Mouse (Mus musculus): ENCODE measurements around the gene Sgip1.

Sgip1 gene

DNA sequence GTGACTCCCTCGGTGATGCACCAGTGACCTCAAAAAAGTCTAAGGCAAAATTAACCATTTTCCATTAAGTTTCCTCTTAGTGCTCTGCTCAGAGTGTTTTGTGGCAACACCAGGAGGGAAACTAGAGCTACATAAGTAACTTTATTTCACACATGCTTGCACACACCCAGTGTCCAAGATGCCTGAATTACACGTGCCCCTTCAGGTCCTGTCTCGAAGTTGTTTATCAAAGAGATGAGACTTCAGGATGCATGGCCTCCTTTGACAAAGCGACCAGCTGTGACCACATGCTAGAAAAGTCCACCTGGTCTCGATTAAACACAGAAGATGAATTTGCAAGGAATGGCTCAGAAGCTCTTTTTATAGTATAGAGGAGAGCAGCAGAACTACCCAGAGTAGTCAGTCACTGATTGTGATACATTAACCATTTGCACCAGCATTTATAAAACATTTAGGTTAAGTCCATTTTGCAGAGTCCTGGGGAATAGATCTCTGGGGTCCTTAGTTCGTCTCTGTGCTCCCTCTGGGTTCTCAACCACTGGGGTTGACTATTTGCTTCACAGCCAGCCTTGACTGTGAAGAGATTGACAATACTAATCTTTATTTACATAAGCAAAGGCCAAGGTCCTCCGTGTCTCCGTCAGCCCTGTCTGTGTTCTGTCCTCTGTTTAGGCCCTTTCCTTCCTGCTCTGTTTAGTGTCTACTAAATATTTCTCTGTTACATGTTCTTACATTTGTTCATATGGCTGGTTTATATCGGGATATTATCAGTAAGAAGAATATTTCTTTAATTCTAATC lies 70.1 kb downstream of the Sgip1 start:
- Histone ChIP-seq H3K36me3 (ENCODE audit: insufficient read depth, low read length) (no peaks in the 10 kb centered on the region), H3K4me1 (replicated peaks; ENCODE audit: low read depth, low read length) (peaks cover 2% of the 10 kb centered on the region; the same call in 1 of the 2 replicates), H3K9me3 (ENCODE audit: low read length) (no peaks in the 10 kb centered on the region), H3K27me3 (ENCODE audit: insufficient read depth, low read length) (no peaks in the 10 kb centered on the region), H3K4me3 (replicated peaks; ENCODE audit: low read length) (no peak overlapping the region)
- TF ChIP-seq POU5F1 (IDR thresholded peaks at IDR 0.05; ENCODE audit: borderline replicate concordance, low read length) (no peak), CTCF (conservative IDR thresholded peaks at IDR 0.05; ENCODE audit: low read length) (no peak), NANOG (IDR thresholded peaks at IDR 0.05; ENCODE audit: borderline replicate concordance, low read length) (no peak)

DNA sequence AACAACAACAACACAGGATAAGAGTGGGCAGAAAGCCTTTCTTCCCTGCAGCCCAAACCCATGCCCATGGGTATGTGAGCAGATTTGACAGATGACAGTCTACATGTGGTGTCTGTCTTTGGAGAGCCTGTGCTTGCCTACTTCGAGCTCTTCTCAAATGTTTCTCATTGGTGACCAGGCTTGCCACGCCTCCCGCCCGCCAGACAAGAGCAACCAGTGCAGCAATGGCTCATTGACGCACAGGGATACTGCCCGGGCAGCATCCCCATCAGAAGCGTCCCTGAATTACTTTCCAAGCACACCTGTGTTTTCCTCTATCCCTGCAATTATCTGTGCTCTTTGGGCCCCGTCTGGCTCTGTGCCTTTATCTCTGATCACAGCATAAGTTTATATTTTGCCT lies 72.2 kb downstream of the Sgip1 start:
- H3K27me3 ChIP-seq (ENCODE audit: insufficient read depth, low read length) = no peaks in the 10 kb centered on the region
- H3K4me3 ChIP-seq (replicated peaks; ENCODE audit: low read length) = 0 out of 2 replicates have a peak overlapping the region, but pooled peaks have one; percentile 21
- TF ChIP-seq POU5F1 (IDR thresholded peaks at IDR 0.05; ENCODE audit: borderline replicate concordance, low read length) (no peak), NANOG (IDR thresholded peaks at IDR 0.05; ENCODE audit: borderline replicate concordance, low read length) (no peak), CTCF (conservative IDR thresholded peaks at IDR 0.05; ENCODE audit: low read length) (no peak)
- H3K9me3 ChIP-seq (ENCODE audit: low read length) = no peaks in the 10 kb centered on the region
- H3K36me3 ChIP-seq (ENCODE audit: insufficient read depth, low read length) = no peaks in the 10 kb centered on the region
- peaks cover 2% of the 10 kb centered on the region; the same call in 1 of the 2 replicates for H3K4me1 ChIP-seq (replicated peaks; ENCODE audit: low read depth, low read length)

DNA sequence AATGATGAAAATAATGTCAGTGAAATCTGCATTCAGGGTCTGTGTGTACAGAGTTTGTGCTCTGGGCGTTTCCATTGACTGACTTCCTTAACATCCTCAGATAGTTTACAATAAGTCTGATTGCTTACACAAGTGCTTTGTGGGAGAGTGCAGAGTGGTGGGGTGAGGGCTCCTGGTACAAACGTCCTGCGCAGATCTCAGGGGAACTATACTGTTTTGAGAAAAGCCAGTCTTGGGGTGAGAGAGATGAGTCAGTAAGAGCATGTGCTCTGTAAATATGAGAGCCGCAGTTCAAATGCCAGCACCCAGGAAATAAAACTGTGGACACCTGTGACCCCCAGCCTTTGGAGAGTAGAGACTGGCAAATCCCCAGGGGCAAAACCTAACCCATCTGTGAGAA lies 80.7 kb downstream of the Sgip1 start:
- no peaks in the 10 kb centered on the region for H3K36me3 ChIP-seq (ENCODE audit: insufficient read depth, low read length)
- H3K9me3 ChIP-seq (ENCODE audit: low read length) = no peaks in the 10 kb centered on the region
- TF ChIP-seq POU5F1 (IDR thresholded peaks at IDR 0.05; ENCODE audit: borderline replicate concordance, low read length) (no peak), CTCF (conservative IDR thresholded peaks at IDR 0.05; ENCODE audit: low read length) (no peak), NANOG (IDR thresholded peaks at IDR 0.05; ENCODE audit: borderline replicate concordance, low read length) (no peak)
- H3K27me3 ChIP-seq (ENCODE audit: insufficient read depth, low read length) = no peaks in the 10 kb centered on the region
- H3K4me3 ChIP-seq (replicated peaks; ENCODE audit: low read length) = no peak overlapping the region
- no peaks in the 10 kb centered on the region for H3K4me1 ChIP-seq (replicated peaks; ENCODE audit: low read depth, low read length)

DNA sequence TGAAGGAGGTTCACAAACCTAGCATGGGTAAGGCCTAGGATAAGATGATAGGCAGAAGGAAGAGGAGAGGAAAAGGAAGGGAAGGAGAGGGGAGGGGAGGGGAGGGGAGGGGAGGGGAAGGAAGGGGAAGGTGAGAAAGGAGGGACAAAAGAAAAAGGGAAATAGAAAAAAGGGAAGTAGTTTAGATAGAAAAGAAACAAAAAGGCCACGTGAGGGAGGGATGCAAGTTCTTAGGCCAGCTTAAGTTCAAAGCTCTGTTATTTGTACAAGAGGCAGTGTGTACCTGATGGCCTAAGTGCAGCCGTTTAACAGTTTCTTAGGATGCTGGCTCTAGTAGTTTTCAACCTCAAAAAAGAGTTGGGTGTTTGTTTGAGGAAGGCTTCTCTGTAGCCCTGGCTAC lies 83.4 kb downstream of the Sgip1 start:
- H3K4me1 ChIP-seq (replicated peaks; ENCODE audit: low read depth, low read length) = no peaks in the 10 kb centered on the region
- no peaks in the 10 kb centered on the region for H3K9me3 ChIP-seq (ENCODE audit: low read length)
- no peaks in the 10 kb centered on the region for H3K36me3 ChIP-seq (ENCODE audit: insufficient read depth, low read length)
- TF ChIP-seq NANOG (IDR thresholded peaks at IDR 0.05; ENCODE audit: borderline replicate concordance, low read length) (no peak), POU5F1 (IDR thresholded peaks at IDR 0.05; ENCODE audit: borderline replicate concordance, low read length) (no peak), CTCF (conservative IDR thresholded peaks at IDR 0.05; ENCODE audit: low read length) (no peak)
- H3K4me3 ChIP-seq (replicated peaks; ENCODE audit: low read length) = no peak overlapping the region
- no peaks in the 10 kb centered on the region for H3K27me3 ChIP-seq (ENCODE audit: insufficient read depth, low read length)

DNA sequence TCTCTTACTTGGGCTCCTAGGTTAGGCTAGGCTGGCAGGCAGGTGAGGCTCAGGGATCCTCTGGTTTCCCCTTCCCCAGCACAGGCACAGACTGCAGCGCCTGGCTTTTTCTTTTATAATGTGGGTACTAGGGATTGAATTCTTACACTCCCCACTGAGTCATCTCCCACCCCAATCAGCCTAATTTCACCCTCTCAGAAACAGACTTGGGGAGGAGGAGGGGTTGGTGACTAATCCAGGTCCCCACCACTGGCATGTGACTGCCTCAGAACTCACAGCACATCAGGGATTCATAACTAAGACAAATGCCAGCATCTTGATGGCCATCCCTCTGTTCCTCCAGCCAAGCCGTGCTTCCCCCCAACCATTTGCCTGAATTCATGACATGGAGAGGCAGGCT lies 85.1 kb downstream of the Sgip1 start:
- Histone ChIP-seq H3K4me1 (replicated peaks; ENCODE audit: low read depth, low read length) (no peaks in the 10 kb centered on the region), H3K4me3 (replicated peaks; ENCODE audit: low read length) (no peak overlapping the region), H3K27me3 (ENCODE audit: insufficient read depth, low read length) (no peaks in the 10 kb centered on the region), H3K9me3 (ENCODE audit: low read length) (no peaks in the 10 kb centered on the region), H3K36me3 (ENCODE audit: insufficient read depth, low read length) (no peaks in the 10 kb centered on the region)
- TF ChIP-seq NANOG (IDR thresholded peaks at IDR 0.05; ENCODE audit: borderline replicate concordance, low read length) = no peak

DNA sequence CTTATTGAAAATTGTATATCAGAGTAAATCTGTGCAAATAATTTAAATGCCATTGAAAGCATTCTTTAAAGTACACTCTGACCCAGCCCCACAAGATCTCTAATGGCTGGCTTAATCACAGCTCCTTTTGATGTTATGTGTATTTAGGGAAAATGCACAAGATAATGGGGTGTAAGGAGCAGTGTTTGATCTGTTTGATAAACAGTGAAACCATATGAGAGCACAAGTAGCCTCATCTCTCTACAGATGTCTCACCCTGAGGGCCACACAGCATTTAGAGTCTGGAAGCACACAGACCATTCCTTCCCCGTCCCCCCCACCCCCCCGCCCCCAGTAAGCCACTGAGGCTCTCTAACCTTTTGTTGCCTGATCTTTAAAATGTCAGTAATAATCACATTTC lies 87.4 kb downstream of the Sgip1 start:
- H3K36me3 ChIP-seq (ENCODE audit: insufficient read depth, low read length) = no peaks in the 10 kb centered on the region
- no peaks in the 10 kb centered on the region for H3K4me1 ChIP-seq (replicated peaks; ENCODE audit: low read depth, low read length)
- no peaks in the 10 kb centered on the region for H3K9me3 ChIP-seq (ENCODE audit: low read length)
- H3K4me3 ChIP-seq (replicated peaks; ENCODE audit: low read length) = no peak overlapping the region
- TF ChIP-seq POU5F1 (IDR thresholded peaks at IDR 0.05; ENCODE audit: borderline replicate concordance, low read length) (no peak), CTCF (conservative IDR thresholded peaks at IDR 0.05; ENCODE audit: low read length) (no peak), NANOG (IDR thresholded peaks at IDR 0.05; ENCODE audit: borderline replicate concordance, low read length) (no peak)
- no peaks in the 10 kb centered on the region for H3K27me3 ChIP-seq (ENCODE audit: insufficient read depth, low read length)

DNA sequence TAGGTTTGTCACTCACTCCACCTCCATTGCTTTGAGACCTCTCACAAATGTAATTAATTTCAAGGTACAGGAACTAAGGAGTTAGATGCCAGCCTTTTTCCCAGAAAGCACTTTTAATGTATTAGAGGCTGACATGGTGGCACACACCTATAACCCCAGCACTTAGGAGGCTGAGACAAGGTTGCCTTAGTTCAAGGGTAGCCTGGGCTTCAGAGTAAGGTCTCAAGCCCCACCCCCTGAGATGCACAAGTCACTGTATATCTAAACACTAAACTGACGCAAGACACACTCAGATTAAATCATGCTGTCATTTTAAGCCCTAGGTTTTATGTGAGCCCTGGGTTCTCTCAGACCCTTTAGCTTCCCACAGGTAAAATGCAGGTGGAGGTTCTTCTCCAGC lies 92.1 kb downstream of the Sgip1 start:
- Histone ChIP-seq H3K4me1 (replicated peaks; ENCODE audit: low read depth, low read length) (no peaks in the 10 kb centered on the region), H3K36me3 (ENCODE audit: insufficient read depth, low read length) (no peaks in the 10 kb centered on the region), H3K9me3 (ENCODE audit: low read length) (no peaks in the 10 kb centered on the region), H3K27me3 (ENCODE audit: insufficient read depth, low read length) (no peaks in the 10 kb centered on the region), H3K4me3 (replicated peaks; ENCODE audit: low read length) (no peak overlapping the region)
- TF ChIP-seq NANOG (IDR thresholded peaks at IDR 0.05; ENCODE audit: borderline replicate concordance, low read length) (no peak), POU5F1 (IDR thresholded peaks at IDR 0.05; ENCODE audit: borderline replicate concordance, low read length) (no peak), CTCF (conservative IDR thresholded peaks at IDR 0.05; ENCODE audit: low read length) (no peak)

DNA sequence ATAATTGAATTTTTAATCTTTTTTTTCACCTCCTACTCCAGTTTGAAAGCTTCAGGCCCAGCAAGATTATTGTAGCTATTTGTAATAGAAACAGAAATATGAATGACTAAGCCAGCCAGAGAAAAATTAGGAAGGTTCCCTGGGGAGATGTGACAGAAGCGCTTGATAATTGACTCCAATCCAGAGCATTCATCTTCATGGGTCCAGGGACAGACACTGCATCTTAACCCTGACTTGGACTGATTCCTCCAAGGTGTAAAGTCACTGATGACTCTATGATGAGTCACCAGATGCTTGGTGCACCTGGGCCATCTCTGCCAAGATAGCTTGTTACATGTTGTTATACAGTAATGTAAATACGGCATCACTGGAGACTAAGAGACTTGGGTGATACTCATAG lies 92.6 kb downstream of the Sgip1 start:
- no peaks in the 10 kb centered on the region for H3K36me3 ChIP-seq (ENCODE audit: insufficient read depth, low read length)
- no peaks in the 10 kb centered on the region for H3K4me1 ChIP-seq (replicated peaks; ENCODE audit: low read depth, low read length)
- no peaks in the 10 kb centered on the region for H3K9me3 ChIP-seq (ENCODE audit: low read length)
- TF ChIP-seq NANOG (IDR thresholded peaks at IDR 0.05; ENCODE audit: borderline replicate concordance, low read length) = no peak
- TF ChIP-seq CTCF (conservative IDR thresholded peaks at IDR 0.05; ENCODE audit: low read length) = no peak
- no peak for TF ChIP-seq POU5F1 (IDR thresholded peaks at IDR 0.05; ENCODE audit: borderline replicate concordance, low read length)
- H3K27me3 ChIP-seq (ENCODE audit: insufficient read depth, low read length) = no peaks in the 10 kb centered on the region
- no peak overlapping the region for H3K4me3 ChIP-seq (replicated peaks; ENCODE audit: low read length)

DNA sequence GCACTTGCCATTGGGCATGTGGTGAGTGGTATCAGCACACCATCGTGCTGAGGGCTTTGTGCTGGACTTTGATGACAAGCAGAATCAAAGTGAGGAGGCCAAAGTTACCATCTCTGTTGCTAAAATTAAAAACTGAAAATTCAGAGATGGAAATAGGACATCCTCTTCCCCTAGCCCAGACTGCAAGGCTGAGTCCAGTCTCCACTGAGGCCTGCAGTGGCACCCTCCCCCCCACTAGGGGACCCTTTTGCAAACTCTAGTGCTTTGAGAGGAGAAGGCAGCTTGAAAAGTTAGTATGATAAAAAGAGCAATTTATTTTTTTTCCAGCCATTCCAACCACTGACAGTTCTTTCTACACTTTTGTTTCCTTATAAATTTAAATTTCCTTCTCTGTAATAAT lies 93.6 kb downstream of the Sgip1 start:
- TF ChIP-seq CTCF (conservative IDR thresholded peaks at IDR 0.05; ENCODE audit: low read length) (peak; percentile 22; the same call in 1 of the 2 replicates), POU5F1 (IDR thresholded peaks at IDR 0.05; ENCODE audit: borderline replicate concordance, low read length) (no peak)
- H3K27me3 ChIP-seq (ENCODE audit: insufficient read depth, low read length) = no peaks in the 10 kb centered on the region

More for the DNA sequence above, 93.6 kb downstream of the Sgip1 start:
- H3K36me3 ChIP-seq (ENCODE audit: insufficient read depth, low read length) = no peaks in the 10 kb centered on the region
- no peaks in the 10 kb centered on the region for H3K9me3 ChIP-seq (ENCODE audit: low read length)
- H3K4me3 ChIP-seq (replicated peaks; ENCODE audit: low read length) = no peak overlapping the region
- H3K4me1 ChIP-seq (replicated peaks; ENCODE audit: low read depth, low read length) = no peaks in the 10 kb centered on the region
